Mouse (Mus musculus) right cerebral cortex, adult 18-20 months (tissue): ENCODE measurements at regions not wholly inside any gene's neighbourhood (a gene's known extent, or its start where the extent isn't known, plus 50 kb on each side); places are given as distances from the start of the nearest gene placed in this dataset.

Source experiments
- DNase-seq: peaks from one replicate; pipeline ENCODE4 v3.0.0; 2022; ENCODE audit warnings: mixed read lengths

- no peak for DNase-seq
Measured at GRCm38 (mm10) chr4:150724823-150725222, 72.8 kb upstream of the Slc45a1 start.

GRCm38 (mm10) chr4:150721619-150722283 is 69.8 kb upstream of the Slc45a1 start:
- no peak for DNase-seq

GRCm38 (mm10) chr4:150717866-150718265 is 65.9 kb upstream of the Slc45a1 start:
- DNase-seq = no peak

- no peak for DNase-seq
Measured at GRCm38 (mm10) chr4:150715051-150715450, 63.1 kb upstream of the Slc45a1 start.

- no peak for DNase-seq
Measured at GRCm38 (mm10) chr4:150713291-150713690, 61.3 kb upstream of the Slc45a1 start.

GRCm38 (mm10) chr4:150712856-150713255 is 60.9 kb upstream of the Slc45a1 start:
- DNase-seq = no peak

GRCm38 (mm10) chr4:150711646-150712045 is 59.7 kb upstream of the Slc45a1 start:
- no peak for DNase-seq

GRCm38 (mm10) chr4:150709391-150710130 is 57.6 kb upstream of the Slc45a1 start:
- DNase-seq = no peak

- DNase-seq = no peak
Measured at GRCm38 (mm10) chr4:150708572-150708984, 56.6 kb upstream of the Slc45a1 start.

GRCm38 (mm10) chr4:150707725-150708571 is 56.0 kb upstream of the Slc45a1 start:
- DNase-seq = no peak

GRCm38 (mm10) chr4:150706793-150707724 is 55.1 kb upstream of the Slc45a1 start:
- DNase-seq = no peak

GRCm38 (mm10) chr4:150706291-150706690 is 54.3 kb upstream of the Slc45a1 start:
- DNase-seq = no peak

GRCm38 (mm10) chr4:150703266-150703665 is 51.3 kb upstream of the Slc45a1 start:
- no peak for DNase-seq
